Mouse (Mus musculus): Measurements from ENCODE around the gene Kcnab3. TPM values are rescaled to one million over a fixed set of nuclear protein-coding genes. Genes with fewer than 3 reads are reported as not detected.
"Not testable (repeated sequence)": the region's sequence is repeated elsewhere in the genome, so short reads cannot be mapped to it uniquely, and the experiment has no call there.

Gene Kcnab3
- polyA plus RNA-seq, 1 experiment from 2014 or later: 3.2 TPM

DNA sequence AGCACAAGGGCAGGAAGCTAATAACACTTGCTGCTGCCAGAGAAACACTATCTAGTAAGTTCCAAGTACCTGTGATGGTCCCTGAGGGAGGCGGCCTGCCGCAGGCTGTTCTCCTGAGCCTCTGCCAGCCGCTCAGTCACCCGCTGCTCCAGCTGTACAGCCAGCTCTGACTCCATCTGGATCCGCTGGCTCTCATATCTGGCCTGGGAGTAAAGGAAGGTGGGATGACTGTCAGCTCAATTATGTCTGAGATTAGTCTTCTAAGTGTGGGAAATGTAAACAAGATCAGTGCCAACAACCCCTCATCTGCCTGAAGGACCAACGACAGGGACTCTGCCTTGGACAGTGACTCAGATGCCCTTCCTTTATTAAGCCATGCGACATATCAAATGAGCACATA is 14.8 kb upstream of the Kcnab3 start:
- Histone ChIP-seq H3K27ac (ENCODE audit: low read depth, low read length) (no peak overlapping the region), H3K4me1 (ENCODE audit: control insufficient read depth, insufficient read depth, low read length) (no peaks in the 10 kb centered on the region), H3K4me3 (ENCODE audit: low read length) (no peak overlapping the region), H3K9ac (ENCODE audit: low read depth, low read length) (no peak overlapping the region), H3K27me3 (ENCODE audit: control insufficient read depth, insufficient read depth, low read length) (no peaks in the 10 kb centered on the region), H3K36me3 (ENCODE audit: control insufficient read depth, insufficient read depth, low read length) (peaks cover 75% of the 10 kb centered on the region), H3K9me3 (ENCODE audit: control insufficient read depth, low read length) (no peaks in the 10 kb centered on the region), H3K4me2 (replicated peaks; ENCODE audit: low read depth, low read length) (no peak overlapping the region)
- no peak for ATAC-seq (ENCODE audit: low FRiP score, low TSS enrichment)
- WGBS: 84% methylated on average over 7 of the region's 7 CpGs

DNA sequence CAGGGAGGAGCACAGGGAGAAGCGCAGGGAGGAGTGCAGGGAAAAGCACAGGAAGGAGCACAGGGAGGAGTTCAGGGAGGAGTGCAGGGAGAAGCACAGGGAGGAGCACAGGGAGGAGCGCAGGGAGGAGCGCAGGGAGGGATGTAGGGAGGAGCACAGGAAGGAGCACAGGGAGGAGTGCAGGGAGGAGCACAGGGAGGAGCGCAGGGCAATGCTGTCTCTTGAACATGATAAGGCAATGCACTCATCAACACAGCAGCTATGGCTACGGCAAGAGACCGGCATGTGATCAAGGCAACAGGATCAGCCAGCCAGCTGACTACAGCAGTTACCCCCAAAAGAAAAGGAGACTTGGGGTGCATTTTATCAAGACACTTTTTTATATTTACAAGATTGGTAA is 9.7 kb upstream of the Kcnab3 start:
- H3K9ac ChIP-seq (ENCODE audit: low read depth, low read length): no peak overlapping the region
- no peaks in the 10 kb centered on the region for H3K9me3 ChIP-seq (ENCODE audit: control insufficient read depth, low read length)
- no peaks in the 10 kb centered on the region for H3K27me3 ChIP-seq (ENCODE audit: control insufficient read depth, insufficient read depth, low read length)
- no peak overlapping the region for H3K4me2 ChIP-seq (replicated peaks; ENCODE audit: low read depth, low read length)
- no peak overlapping the region for H3K27ac ChIP-seq (ENCODE audit: low read depth, low read length)
- ATAC-seq (ENCODE audit: low FRiP score, low TSS enrichment): no peak
- H3K4me3 ChIP-seq (ENCODE audit: low read length): no peak overlapping the region
- 92% methylated on average over 6 of the region's 6 CpGs for WGBS
- H3K4me1 ChIP-seq (ENCODE audit: control insufficient read depth, insufficient read depth, low read length): no peaks in the 10 kb centered on the region
- peaks cover 63% of the 10 kb centered on the region for H3K36me3 ChIP-seq (ENCODE audit: control insufficient read depth, insufficient read depth, low read length)

DNA sequence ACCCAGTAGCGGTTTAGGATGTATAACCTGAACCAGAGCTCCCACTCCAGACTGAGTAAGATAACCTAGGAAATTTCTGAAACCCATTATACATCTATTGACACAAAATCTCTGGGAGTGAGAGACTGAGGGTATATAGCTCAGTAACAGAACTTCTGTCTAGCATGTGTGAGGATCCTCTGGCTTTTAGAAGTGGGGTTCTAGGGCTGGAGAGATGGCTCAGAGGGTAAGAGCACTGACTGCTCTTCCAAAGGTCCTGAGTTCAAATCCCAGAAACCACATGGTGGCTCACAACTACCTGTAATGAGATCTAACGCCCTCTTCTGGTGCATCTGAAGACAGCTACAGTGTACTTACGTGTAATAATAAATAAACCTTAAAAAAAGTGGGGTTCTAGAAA is 8.1 kb upstream of the Kcnab3 start:
- H3K9me3 ChIP-seq (ENCODE audit: control insufficient read depth, low read length); ATAC-seq (ENCODE audit: low FRiP score, low TSS enrichment); H3K27me3 ChIP-seq (ENCODE audit: control insufficient read depth, insufficient read depth, low read length); H3K27ac ChIP-seq (ENCODE audit: low read depth, low read length); H3K4me2 ChIP-seq (replicated peaks; ENCODE audit: low read depth, low read length); H3K4me3 ChIP-seq (ENCODE audit: low read length); H3K9ac ChIP-seq (ENCODE audit: low read depth, low read length): not testable (repeated sequence)
- peaks cover 13% of the 10 kb centered on the region for H3K4me1 ChIP-seq (ENCODE audit: control insufficient read depth, insufficient read depth, low read length)
- H3K36me3 ChIP-seq (ENCODE audit: control insufficient read depth, insufficient read depth, low read length): peaks cover 59% of the 10 kb centered on the region
- WGBS: 85% methylated on average over 3 of the region's 3 CpGs

DNA sequence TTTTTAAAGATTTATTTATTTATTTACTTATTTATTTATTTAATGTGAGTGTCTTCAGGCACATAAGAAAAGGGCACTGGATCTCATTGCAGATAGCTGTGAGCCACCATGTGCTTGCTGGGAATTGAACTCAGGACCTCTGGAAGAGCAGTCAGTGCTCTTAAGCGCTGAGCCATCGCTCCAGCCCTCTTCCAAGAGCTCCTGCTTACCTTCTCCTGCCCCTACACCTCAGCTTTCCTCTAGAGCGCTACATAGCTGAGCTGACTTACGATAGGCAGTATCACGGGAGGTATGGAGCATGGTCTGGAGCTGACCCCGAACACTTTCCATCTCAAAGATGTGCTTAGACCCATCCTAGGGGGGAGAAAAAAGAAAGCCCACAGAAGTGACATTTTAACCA is 4.5 kb upstream of the Kcnab3 start:
- no peak for ATAC-seq (ENCODE audit: low FRiP score, low TSS enrichment)
- Histone ChIP-seq H3K9ac (ENCODE audit: low read depth, low read length) (no peak overlapping the region), H3K4me2 (replicated peaks; ENCODE audit: low read depth, low read length) (peak overlapping the region; percentile 71; the same call in 1 of the 2 replicates), H3K4me3 (ENCODE audit: low read length) (no peak overlapping the region; the same call in 1 of the 2 replicates), H3K27me3 (ENCODE audit: control insufficient read depth, insufficient read depth, low read length) (peaks cover 2% of the 10 kb centered on the region; the same call in 1 of the 2 replicates), H3K27ac (ENCODE audit: low read depth, low read length) (no peak overlapping the region), H3K9me3 (ENCODE audit: control insufficient read depth, low read length) (no peaks in the 10 kb centered on the region), H3K4me1 (ENCODE audit: control insufficient read depth, insufficient read depth, low read length) (peaks cover 19% of the 10 kb centered on the region), H3K36me3 (ENCODE audit: control insufficient read depth, insufficient read depth, low read length) (peaks cover 37% of the 10 kb centered on the region)
- 92% methylated on average over 6 of the region's 6 CpGs for WGBS

DNA sequence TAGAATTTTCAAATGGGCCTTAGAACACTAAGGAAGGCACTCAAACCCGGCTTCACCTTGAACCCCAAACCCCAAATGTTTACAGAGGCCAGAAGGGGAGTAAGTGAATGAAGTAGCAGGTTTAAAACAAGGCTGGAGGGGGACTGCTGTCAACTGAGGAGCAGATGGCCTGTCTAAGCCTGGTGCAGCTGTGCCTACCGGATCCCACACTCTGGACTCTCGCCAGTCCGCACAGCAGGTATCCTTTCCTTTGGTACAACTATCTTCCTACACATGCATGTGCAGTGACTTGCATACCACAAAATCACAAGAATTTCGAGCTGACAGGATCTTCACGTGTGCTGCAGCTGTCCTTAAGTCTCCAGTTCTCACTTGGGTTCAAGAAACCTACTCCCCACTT is 4.0 kb upstream of the Kcnab3 start:
- Histone ChIP-seq H3K4me3 (ENCODE audit: low read length) (peak overlapping the region; percentile 3; the same call in 1 of the 2 replicates), H3K4me1 (ENCODE audit: control insufficient read depth, insufficient read depth, low read length) (peaks cover 22% of the 10 kb centered on the region), H3K27me3 (ENCODE audit: control insufficient read depth, insufficient read depth, low read length) (peaks cover 5% of the 10 kb centered on the region; the same call in 1 of the 2 replicates), H3K4me2 (replicated peaks; ENCODE audit: low read depth, low read length) (peak overlapping the region; percentile 71), H3K27ac (ENCODE audit: low read depth, low read length) (no peak overlapping the region), H3K9me3 (ENCODE audit: control insufficient read depth, low read length) (no peaks in the 10 kb centered on the region), H3K36me3 (ENCODE audit: control insufficient read depth, insufficient read depth, low read length) (peaks cover 37% of the 10 kb centered on the region), H3K9ac (ENCODE audit: low read depth, low read length) (no peak overlapping the region)
- 83% methylated on average over 6 of the region's 6 CpGs for WGBS
- ATAC-seq (ENCODE audit: low FRiP score, low TSS enrichment): no peak

DNA sequence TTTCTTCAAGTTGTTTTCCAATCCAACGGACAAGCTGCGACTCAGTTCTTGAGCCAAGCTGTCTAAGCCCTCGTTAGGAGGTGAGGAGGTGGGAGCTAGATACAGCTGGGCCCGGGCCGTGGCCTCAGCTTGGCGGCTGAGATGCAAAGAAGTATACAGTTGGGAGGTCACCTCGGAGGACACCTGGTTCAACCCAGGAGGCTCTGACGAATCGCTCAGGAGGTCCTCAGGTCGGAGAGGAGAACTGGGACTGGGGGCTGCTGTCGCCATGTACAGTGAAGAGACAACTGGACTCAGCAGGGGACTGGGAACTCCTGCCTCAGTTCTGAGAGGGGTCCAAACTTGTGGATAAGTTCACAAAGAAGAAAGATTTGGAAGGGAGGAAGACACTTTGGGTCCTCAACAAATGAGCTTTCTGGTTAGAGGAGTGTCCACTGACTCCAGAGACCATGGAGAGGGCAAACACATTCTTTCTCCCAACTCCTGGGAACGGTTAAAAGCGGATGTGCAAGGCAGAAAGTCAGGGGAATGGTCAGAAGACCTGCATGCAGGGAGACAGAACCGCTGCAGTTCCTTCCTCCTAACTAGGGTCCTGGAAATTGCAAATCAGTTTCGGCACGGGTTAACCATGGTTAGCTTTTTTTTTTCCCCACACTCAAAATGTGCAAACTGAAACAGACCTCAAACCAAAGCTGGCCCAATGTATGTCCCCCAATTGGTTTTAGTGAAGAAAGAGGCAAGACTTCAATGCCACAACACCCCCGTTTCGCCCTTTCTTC is 3.2 kb upstream of the Kcnab3 start:
- H3K4me2 ChIP-seq (replicated peaks; ENCODE audit: low read depth, low read length): peak overlapping the region; percentile 71
- H3K4me1 ChIP-seq (ENCODE audit: control insufficient read depth, insufficient read depth, low read length): peaks cover 22% of the 10 kb centered on the region
- H3K27ac ChIP-seq (ENCODE audit: low read depth, low read length): peak overlapping the region; percentile 6
- no peaks in the 10 kb centered on the region for H3K9me3 ChIP-seq (ENCODE audit: control insufficient read depth, low read length)
- 18% methylated on average over 18 of the region's 18 CpGs for WGBS
- no peak for ATAC-seq (ENCODE audit: low FRiP score, low TSS enrichment)
- peaks cover 14% of the 10 kb centered on the region; the same call in 1 of the 2 replicates for H3K27me3 ChIP-seq (ENCODE audit: control insufficient read depth, insufficient read depth, low read length)
- H3K4me3 ChIP-seq (ENCODE audit: low read length): peak overlapping the region; percentile 59
- H3K9ac ChIP-seq (ENCODE audit: low read depth, low read length): peak overlapping the region; percentile 59
- H3K36me3 ChIP-seq (ENCODE audit: control insufficient read depth, insufficient read depth, low read length): peaks cover 29% of the 10 kb centered on the region

DNA sequence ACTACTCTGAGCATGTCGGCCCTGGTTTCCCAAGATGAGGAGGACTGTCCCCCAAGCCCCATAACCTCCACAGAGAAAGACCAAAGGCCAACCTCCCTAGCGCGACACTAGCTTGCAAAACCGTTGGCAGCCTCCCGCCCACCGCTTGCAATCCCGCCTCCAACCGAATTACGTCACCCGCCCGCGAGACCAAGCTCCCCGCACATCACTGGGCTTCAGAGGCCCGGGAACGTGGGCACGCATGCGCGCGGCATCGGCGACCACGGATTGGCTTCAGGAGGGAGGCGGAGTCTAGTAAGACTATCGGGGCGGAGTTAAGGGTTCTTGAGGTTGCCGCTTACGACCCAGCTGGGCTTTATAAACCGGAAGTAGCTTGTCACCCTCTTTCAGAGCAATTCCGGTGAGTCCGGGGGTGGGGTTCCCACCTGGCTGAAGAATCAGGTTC is 2.4 kb upstream of the Kcnab3 start, which contains the start of the genes Cntrob and Trappc1:
TSS of gene Cntrob (minus strand) at position 109 of the 445 bp plus-strand sequence.
TSS of gene Trappc1 (plus strand) at position 314 of the 445 bp plus-strand sequence.
- Histone ChIP-seq H3K27ac (ENCODE audit: low read depth, low read length) (peak within 1 kb of the TSS; percentile 18), H3K4me2 (replicated peaks; ENCODE audit: low read depth, low read length) (peak within 1 kb of the TSS; percentile 71), H3K4me1 (ENCODE audit: control insufficient read depth, insufficient read depth, low read length) (peaks cover 22% of the 10 kb centered on the region), H3K4me3 (ENCODE audit: low read length) (peak within 1 kb of the TSS; percentile 59), H3K36me3 (ENCODE audit: control insufficient read depth, insufficient read depth, low read length) (peaks cover 21% of the 10 kb centered on the region), H3K9me3 (ENCODE audit: control insufficient read depth, low read length) (no peaks in the 10 kb centered on the region), H3K9ac (ENCODE audit: low read depth, low read length) (peak within 1 kb of the TSS; percentile 69), H3K27me3 (ENCODE audit: control insufficient read depth, insufficient read depth, low read length) (peaks cover 15% of the 10 kb centered on the region; the same call in 1 of the 2 replicates)
- peak; percentile 92 for ATAC-seq (ENCODE audit: low FRiP score, low TSS enrichment)
- WGBS: under 1% methylated on average over 30 of the region's 30 CpGs

DNA sequence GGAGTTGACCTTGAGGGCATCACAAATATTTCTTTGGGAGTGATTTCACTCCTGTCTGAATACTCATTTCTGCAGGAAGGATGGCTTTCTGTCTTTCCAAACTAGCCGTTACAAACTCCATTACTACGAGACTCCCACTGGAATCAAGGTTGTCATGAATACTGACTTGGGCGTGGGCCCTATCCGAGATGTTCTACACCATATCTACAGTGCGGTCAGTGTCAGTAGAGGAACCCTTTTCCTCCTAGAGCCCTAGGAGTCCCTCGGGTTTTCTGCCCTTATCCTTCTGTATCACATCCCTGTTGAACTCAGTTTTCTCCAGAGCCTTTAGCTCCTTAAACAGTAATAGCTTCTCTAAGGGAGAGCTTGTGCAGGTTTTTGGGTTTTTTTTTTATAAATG is 1.3 kb upstream of the Kcnab3 start:
- Histone ChIP-seq H3K4me2 (replicated peaks; ENCODE audit: low read depth, low read length) (peak overlapping the region; percentile 62), H3K27me3 (ENCODE audit: control insufficient read depth, insufficient read depth, low read length) (peaks cover 15% of the 10 kb centered on the region; the same call in 1 of the 2 replicates), H3K36me3 (ENCODE audit: control insufficient read depth, insufficient read depth, low read length) (peaks cover 10% of the 10 kb centered on the region; the same call in 1 of the 2 replicates), H3K4me1 (ENCODE audit: control insufficient read depth, insufficient read depth, low read length) (peaks cover 22% of the 10 kb centered on the region), H3K9me3 (ENCODE audit: control insufficient read depth, low read length) (no peaks in the 10 kb centered on the region), H3K9ac (ENCODE audit: low read depth, low read length) (0 out of 2 replicates have a peak overlapping the region, but pooled peaks have one; percentile 69), H3K4me3 (ENCODE audit: low read length) (peak overlapping the region; percentile 59), H3K27ac (ENCODE audit: low read depth, low read length) (no peak overlapping the region)
- 81% methylated on average over 6 of the region's 6 CpGs for WGBS
- no peak for ATAC-seq (ENCODE audit: low FRiP score, low TSS enrichment)

Measured in kidney, embryonic 14.5 days (tissue).